Mouse (Mus musculus) embryonic facial prominence, embryonic 13.5 days (tissue): ENCODE measurements at regions not wholly inside any gene's neighbourhood (a gene's known extent, or its start where the extent isn't known, plus 50 kb on each side); places are given as distances from the start of the nearest gene placed in this dataset.
A peak's percentile ranks its signal among the peaks of the same experiment; 100 is the strongest.

Experiments used
- ATAC-seq: fragments of 200-750 bp; cut with Nextera tagmentation; 2 replicates; pipeline ENCODE4 v1.8.0; 2017; ENCODE audit warnings: low read depth; ENCODE audit not compliant: insufficient number of reproducible peaks, insufficient read depth, low FRiP score, low TSS enrichment
- H3K27ac ChIP-seq: fragments of 300-500 bp; sonication (generic); 2 replicates; pipeline ENCODE4 v1.5.1; 2015; ENCODE audit warnings: moderate library complexity, mild to moderate bottlenecking, inconsistent platforms
- H3K27me3 ChIP-seq: fragments of 300-500 bp; sonication (generic); 2 replicates; pipeline ENCODE4 v1.6.1; 2015; ENCODE audit warnings: mild to moderate bottlenecking, inconsistent platforms
- H3K36me3 ChIP-seq: fragments of 300-500 bp; sonication (generic); 2 replicates; pipeline ENCODE4 v1.6.1; 2015; ENCODE audit warnings: mild to moderate bottlenecking, inconsistent platforms
- H3K4me1 ChIP-seq: fragments of 300-500 bp; sonication (generic); 2 replicates; pipeline ENCODE4 v1.6.1; 2015; ENCODE audit warnings: inconsistent platforms
- H3K4me2 ChIP-seq: fragments of 300-500 bp; sonication (generic); 2 replicates; pipeline ENCODE4 v1.6.1; 2015; ENCODE audit warnings: moderate library complexity, mild to moderate bottlenecking, inconsistent platforms
- H3K4me3 ChIP-seq: fragments of 300-500 bp; sonication (generic); 2 replicates; pipeline ENCODE4 v1.5.1; 2015; ENCODE audit warnings: mild to moderate bottlenecking, inconsistent platforms
- H3K9ac ChIP-seq: fragments of 300-500 bp; sonication (generic); 2 replicates; pipeline ENCODE4 v1.6.1; 2015; ENCODE audit warnings: mild to moderate bottlenecking, inconsistent platforms
- H3K9me3 ChIP-seq: fragments of 300-500 bp; sonication (generic); 2 replicates; pipeline ENCODE4 v1.6.1; 2016; ENCODE audit warnings: inconsistent platforms
- WGBS: fragments of 180-500 bp; shearing (Covaris S2); methylation state at CpG from one replicate; pipeline ENCODE4 v1.1.7; 2015; ENCODE audit warnings: mixed read lengths; 5-methylcytosine and 5-hydroxymethylcytosine counted together

DNA sequence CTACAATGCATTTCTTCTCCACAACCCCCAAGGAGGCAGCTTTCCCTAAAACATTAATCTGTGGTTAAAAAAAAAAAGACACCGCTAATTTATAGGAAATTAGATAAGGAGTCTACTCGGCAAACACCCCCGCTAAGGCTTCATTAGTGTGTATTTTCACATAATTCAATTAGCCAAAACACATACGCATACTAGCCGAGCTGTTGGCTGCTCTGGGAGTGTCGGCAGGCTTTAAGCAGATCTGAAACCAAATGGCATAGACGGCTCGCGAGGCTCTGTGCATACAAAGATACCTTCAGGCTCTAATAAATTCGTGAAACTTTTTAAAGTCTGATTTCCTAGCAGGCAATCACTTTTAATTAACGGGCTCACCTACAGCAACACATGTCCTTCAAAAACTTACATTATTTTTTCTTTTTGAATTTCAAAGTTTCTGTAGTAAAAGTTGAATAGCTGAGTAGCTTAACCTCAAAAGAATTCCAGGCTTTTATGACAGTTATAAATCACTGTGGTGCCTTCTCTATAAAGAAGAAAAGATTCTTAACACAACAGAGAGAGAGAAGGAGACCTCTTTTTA lies 68.0 kb upstream of the Smyd2 start:
- H3K9me3 ChIP-seq = no peaks in the 10 kb centered on the region
- no peak overlapping the region for H3K27ac ChIP-seq
- H3K27me3 ChIP-seq = peaks cover 9% of the 10 kb centered on the region
- H3K9ac ChIP-seq = no peak overlapping the region
- WGBS = 41% methylated on average over 11 of the region's 11 CpGs
- no peak overlapping the region for H3K4me3 ChIP-seq
- H3K4me1 ChIP-seq = peaks cover 3% of the 10 kb centered on the region; the same call in 1 of the 2 replicates
- H3K4me2 ChIP-seq = no peak overlapping the region
- no peaks in the 10 kb centered on the region for H3K36me3 ChIP-seq
- no peak for ATAC-seq

DNA sequence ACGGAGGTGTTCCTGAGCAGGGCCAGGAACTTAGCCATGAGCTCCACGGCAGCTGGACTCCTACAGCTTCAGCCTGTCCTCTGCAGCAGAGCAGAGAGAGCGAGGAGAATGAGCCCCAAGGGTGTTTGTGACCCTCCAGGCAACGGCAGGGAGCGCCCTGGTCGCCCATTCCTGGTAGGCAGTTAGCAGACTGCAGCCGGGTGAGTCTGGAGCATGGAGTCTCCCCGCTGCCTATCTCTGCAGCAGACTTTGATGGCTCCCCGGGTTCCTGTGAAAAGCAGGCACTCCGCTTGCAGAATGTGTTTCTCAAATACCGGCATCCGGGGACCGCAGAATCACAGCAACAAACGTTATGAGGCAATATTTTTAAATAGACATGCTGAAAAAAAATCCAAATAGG lies 67.2 kb upstream of the Smyd2 start:
- Histone ChIP-seq H3K4me1 (peaks cover 3% of the 10 kb centered on the region; the same call in 1 of the 2 replicates), H3K27me3 (peaks cover 9% of the 10 kb centered on the region), H3K4me3 (no peak overlapping the region), H3K36me3 (no peaks in the 10 kb centered on the region), H3K9me3 (no peaks in the 10 kb centered on the region), H3K27ac (no peak overlapping the region), H3K9ac (no peak overlapping the region), H3K4me2 (no peak overlapping the region)
- 40% methylated on average over 14 of the region's 14 CpGs for WGBS
- ATAC-seq = no peak

GRCm38 (mm10) chr1:189988864-189989263 lies 66.7 kb upstream of the Smyd2 start:
- ATAC-seq = no peak
- H3K27me3 ChIP-seq = peaks cover 9% of the 10 kb centered on the region
- H3K36me3 ChIP-seq = no peaks in the 10 kb centered on the region
- 92% methylated on average over 3 of the region's 3 CpGs for WGBS
- no peak overlapping the region for H3K9ac ChIP-seq
- no peak overlapping the region for H3K4me3 ChIP-seq
- H3K27ac ChIP-seq = no peak overlapping the region
- no peaks in the 10 kb centered on the region for H3K9me3 ChIP-seq
- H3K4me2 ChIP-seq = no peak overlapping the region
- H3K4me1 ChIP-seq = peaks cover 3% of the 10 kb centered on the region; the same call in 1 of the 2 replicates

DNA sequence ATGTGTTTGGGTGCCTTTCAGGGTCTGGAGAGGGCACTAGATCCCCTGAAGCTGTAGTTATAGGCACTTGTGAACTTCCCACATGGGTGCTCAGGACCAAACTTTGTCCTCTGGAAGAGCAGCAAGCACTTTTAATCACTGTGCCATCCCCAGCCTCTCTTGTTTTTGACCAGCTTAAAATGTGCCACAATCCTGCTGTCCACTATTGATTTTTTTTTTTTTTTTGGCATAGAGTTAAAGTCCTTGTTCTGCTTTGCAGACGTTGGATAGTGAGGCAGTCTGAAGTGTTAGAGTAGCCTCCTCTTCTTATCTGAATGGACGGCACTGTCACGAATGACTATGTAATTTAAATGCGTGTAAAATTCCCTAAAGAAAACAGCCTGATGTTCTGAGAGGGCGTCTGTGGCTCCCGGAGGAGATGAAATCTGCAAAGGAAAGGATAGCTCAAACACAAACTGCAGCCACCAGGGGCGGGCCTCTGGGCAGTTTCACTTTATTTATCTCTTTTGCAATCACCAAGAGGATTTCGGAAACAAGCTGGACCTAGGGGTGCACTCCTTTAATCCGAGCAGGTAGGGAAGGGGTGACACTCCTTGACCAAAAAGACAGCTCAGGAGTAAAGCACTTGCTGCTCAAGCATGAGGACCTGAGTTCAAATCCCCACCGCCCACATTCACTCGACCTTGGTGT lies 63.5 kb upstream of the Smyd2 start:
- WGBS = 62% methylated on average over 11 of the region's 11 CpGs
- Histone ChIP-seq H3K4me2 (no peak overlapping the region), H3K36me3 (no peaks in the 10 kb centered on the region), H3K4me3 (no peak overlapping the region), H3K9me3 (no peaks in the 10 kb centered on the region), H3K27me3 (peaks cover 3% of the 10 kb centered on the region; the same call in 1 of the 2 replicates), H3K4me1 (peaks cover 3% of the 10 kb centered on the region; the same call in 1 of the 2 replicates), H3K27ac (no peak overlapping the region), H3K9ac (no peak overlapping the region)
- ATAC-seq = no peak

- ATAC-seq = no peak
- H3K4me2 ChIP-seq = no peak overlapping the region
- H3K27ac ChIP-seq = no peak overlapping the region
- no peak overlapping the region for H3K4me3 ChIP-seq
- H3K9ac ChIP-seq = no peak overlapping the region
- H3K4me1 ChIP-seq = no peaks in the 10 kb centered on the region
- H3K9me3 ChIP-seq = no peaks in the 10 kb centered on the region
- WGBS = 79% methylated on average over 10 of the region's 10 CpGs
- H3K36me3 ChIP-seq = no peaks in the 10 kb centered on the region
- peaks cover 6% of the 10 kb centered on the region; the same call in 1 of the 2 replicates for H3K27me3 ChIP-seq
Observed at GRCm38 (mm10) chr1:189978244-189978643, 56.1 kb upstream of the Smyd2 start.

- Histone ChIP-seq H3K9ac (no peak overlapping the region), H3K4me3 (no peak overlapping the region), H3K36me3 (no peaks in the 10 kb centered on the region), H3K4me2 (no peak overlapping the region), H3K4me1 (peaks cover 4% of the 10 kb centered on the region), H3K27me3 (peaks cover 6% of the 10 kb centered on the region; the same call in 1 of the 2 replicates), H3K9me3 (no peaks in the 10 kb centered on the region), H3K27ac (no peak overlapping the region)
- 51% methylated on average over 9 of the region's 9 CpGs for WGBS
- ATAC-seq = no peak
Observed at GRCm38 (mm10) chr1:189975660-189976059, 53.5 kb upstream of the Smyd2 start.

- WGBS = 19% methylated on average over 13 of the region's 13 CpGs
- H3K27me3 ChIP-seq = peaks cover 6% of the 10 kb centered on the region; the same call in 1 of the 2 replicates
- peak; percentile 38; the same call in 1 of the 2 replicates for ATAC-seq
- no peaks in the 10 kb centered on the region for H3K36me3 ChIP-seq
- no peak overlapping the region for H3K27ac ChIP-seq
- H3K9me3 ChIP-seq = no peaks in the 10 kb centered on the region
- peak overlapping the region; percentile 51 for H3K4me2 ChIP-seq
- H3K4me1 ChIP-seq = peaks cover 4% of the 10 kb centered on the region
- H3K9ac ChIP-seq = 0 out of 2 replicates have a peak overlapping the region, but pooled peaks have one; percentile 49
- H3K4me3 ChIP-seq = 0 out of 2 replicates have a peak overlapping the region, but pooled peaks have one; percentile 18
Observed at GRCm38 (mm10) chr1:189972790-189973406, 50.7 kb upstream of the Smyd2 start.
